Mouse (Mus musculus) heart, embryonic 11.5 days (tissue): ENCODE measurements around the gene Golga3. TPM values are rescaled to one million over a fixed set of nuclear protein-coding genes. Genes with fewer than 3 reads are reported as not detected.
A peak's percentile ranks its signal among the peaks of the same experiment; 100 is the strongest.

Source experiments
- ATAC-seq: fragments of 200-750 bp; cut with Nextera tagmentation; replicated peaks from 2 replicates; pipeline ENCODE4 v1.8.0; 2017; ENCODE audit warnings: moderate library complexity; ENCODE audit not compliant: insufficient number of reproducible peaks, low FRiP score, low TSS enrichment
- H3K27ac ChIP-seq: fragments of 300-500 bp; sonication (generic); 2 replicates; pipeline ENCODE4 v1.5.1; 2014; ENCODE audit warnings: mild to moderate bottlenecking, low read depth, low read length
- H3K27me3 ChIP-seq: fragments of 300-500 bp; sonication (generic); 2 replicates; pipeline ENCODE4 v1.6.1; 2014; ENCODE audit warnings: mild to moderate bottlenecking, low read length, mixed read lengths; ENCODE audit not compliant: control insufficient read depth, insufficient read depth
- H3K36me3 ChIP-seq: fragments of 300-500 bp; sonication (generic); 2 replicates; pipeline ENCODE4 v1.6.1; 2014; ENCODE audit warnings: mild to moderate bottlenecking, low read length, moderate library complexity, mixed read lengths; ENCODE audit not compliant: control insufficient read depth, insufficient read depth
- H3K4me1 ChIP-seq: fragments of 300-500 bp; sonication (generic); 2 replicates; pipeline ENCODE4 v1.6.1; 2014; ENCODE audit warnings: low read length; ENCODE audit not compliant: control insufficient read depth, insufficient read depth
- H3K4me2 ChIP-seq: fragments of 300-500 bp; sonication (generic); 2 replicates; pipeline ENCODE4 v1.6.1; 2014; ENCODE audit warnings: mild to moderate bottlenecking, moderate library complexity
- H3K4me3 ChIP-seq: fragments of 300-500 bp; sonication (generic); 2 replicates; pipeline ENCODE4 v1.5.1; 2014; ENCODE audit warnings: low read depth, low read length
- H3K9ac ChIP-seq: fragments of 300-500 bp; sonication (generic); 2 replicates; pipeline ENCODE4 v1.6.1; 2014; ENCODE audit warnings: mild to moderate bottlenecking, low read depth, low read length, moderate library complexity
- H3K9me3 ChIP-seq: fragments of 300-500 bp; sonication (generic); replicated peaks from 2 replicates; pipeline ENCODE4 v1.6.1; 2016; ENCODE audit warnings: low read length; ENCODE audit not compliant: control insufficient read depth
- WGBS: fragments of 180-500 bp; shearing (Covaris S2); extraction: QIAGEN DNeasy Blood & Tissue Kit; methylation state at CpG from one replicate; pipeline ENCODE4 v1.1.7; 2014; ENCODE audit not compliant: insufficient replicate concordance; 5-methylcytosine and 5-hydroxymethylcytosine counted together
- polyA plus RNA-seq: library from polyadenylated mRNA; unstranded; fragments of >200 nt; fragmentation: Nextera tagmentation; extraction: Ambion mirVana; gene quantifications from 2 replicates; pipeline ENCODE4 v1.2.1, GENCODE M21; 2014

Gene Golga3
- polyA plus RNA-seq, result 19.2 and 20.9 TPM in 2 replicates

DNA sequence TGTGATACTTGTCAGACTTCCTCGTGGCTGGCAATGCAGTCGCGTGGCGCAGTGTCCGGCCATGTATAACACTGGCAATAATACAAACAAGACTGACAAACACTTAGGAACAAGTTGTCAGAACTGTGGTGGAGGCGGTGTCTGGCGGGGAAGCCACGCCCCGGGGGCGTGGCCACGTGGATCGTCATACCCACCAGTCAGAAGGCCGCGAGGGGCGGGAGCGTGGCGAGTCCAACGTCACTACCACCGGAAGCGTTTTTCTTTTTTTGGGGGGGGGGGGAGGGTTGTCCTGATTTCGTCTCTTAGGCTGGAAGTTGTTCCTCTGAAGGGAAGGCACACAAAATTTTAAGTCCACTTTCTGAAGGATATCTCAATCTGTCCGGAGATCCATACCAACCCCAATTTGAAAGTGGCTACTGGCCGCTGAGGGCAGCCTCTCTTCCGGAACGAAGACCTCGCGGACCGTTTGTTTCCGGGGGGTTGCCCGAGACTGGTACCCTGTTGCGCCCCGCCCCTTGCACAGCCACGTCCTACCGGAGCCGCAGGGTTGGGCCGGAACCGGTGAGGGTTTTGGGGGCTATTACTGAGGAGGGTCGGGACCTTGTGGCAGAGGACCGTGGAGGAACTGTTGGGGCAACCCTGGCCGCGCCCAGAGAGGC is at the start of gene Golga3:
Gene Golga3, plus strand, starts transcription at position 340 of the 659 bp plus-strand sequence.
- Histone ChIP-seq H3K4me2 (peak within 1 kb of the TSS; percentile 82), H3K4me1 (peaks cover 6% of the 10 kb centered on the region), H3K36me3 (peaks cover 3% of the 10 kb centered on the region; the same call in 1 of the 2 replicates), H3K9me3 (no peaks in the 10 kb centered on the region), H3K27ac (peak within 1 kb of the TSS; percentile 59), H3K27me3 (no peaks in the 10 kb centered on the region), H3K4me3 (peak within 1 kb of the TSS; percentile 96), H3K9ac (peak within 1 kb of the TSS; percentile 96)
- peak; percentile 97 for ATAC-seq
- WGBS, result 1% methylated on average over 41 of the region's 41 CpGs

DNA sequence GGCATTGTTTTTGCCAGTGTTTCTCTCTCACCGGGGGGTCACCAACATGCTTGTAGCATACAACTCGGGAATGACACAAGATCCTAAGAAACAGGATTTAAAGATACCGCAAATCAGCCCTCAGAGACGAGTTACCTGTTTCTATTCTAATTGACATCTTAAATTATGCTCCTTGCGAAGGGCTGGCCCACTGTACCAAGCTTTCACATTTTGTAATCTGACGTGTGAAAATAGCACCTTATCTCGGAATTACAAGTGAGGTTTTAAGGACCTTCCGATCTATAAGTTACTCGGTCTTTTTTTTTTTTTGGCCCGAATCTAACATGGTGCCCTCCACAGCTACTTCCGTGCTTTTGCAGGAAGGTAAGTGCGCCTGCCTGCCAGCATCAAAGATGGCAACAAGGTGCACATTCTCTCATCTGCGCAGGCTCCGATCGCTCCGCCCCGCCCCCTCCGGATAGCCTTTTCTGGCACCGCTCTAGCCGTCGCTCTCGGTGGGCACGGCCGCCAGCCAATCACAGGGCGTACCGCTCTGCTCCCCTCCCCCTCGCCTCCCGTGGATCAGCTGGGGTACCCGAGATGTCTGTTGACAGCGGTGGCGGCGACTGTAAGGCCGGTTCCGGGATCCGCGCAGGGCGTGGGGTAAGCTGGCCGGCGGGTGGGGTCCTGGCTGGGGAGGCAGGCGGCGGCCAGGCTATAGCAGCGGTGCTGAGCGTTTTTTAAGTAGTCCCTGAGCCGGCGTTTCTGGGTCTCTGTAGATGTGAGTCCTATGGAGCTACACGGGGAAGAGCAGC is 41.0 kb upstream of the Golga3 start, which contains the start of gene Chfr:
Gene Chfr, plus strand, starts transcription at position 550 of the 794 bp plus-strand sequence.
- Histone ChIP-seq H3K36me3 (no peaks in the 10 kb centered on the region; the same call in 1 of the 2 replicates), H3K27me3 (no peaks in the 10 kb centered on the region), H3K4me1 (peaks cover 3% of the 10 kb centered on the region; the same call in 1 of the 2 replicates), H3K27ac (peak within 1 kb of the TSS; percentile 81; the same call in 1 of the 2 replicates), H3K9ac (peak within 1 kb of the TSS; percentile 79), H3K9me3 (0 out of 2 replicates have a peak, but pooled peaks cover 6% of the 10 kb centered on the region), H3K4me3 (peak within 1 kb of the TSS; percentile 84), H3K4me2 (peak within 1 kb of the TSS; percentile 84)
- 4% methylated on average over 46 of the region's 46 CpGs for WGBS
- peak; percentile 99 for ATAC-seq

DNA sequence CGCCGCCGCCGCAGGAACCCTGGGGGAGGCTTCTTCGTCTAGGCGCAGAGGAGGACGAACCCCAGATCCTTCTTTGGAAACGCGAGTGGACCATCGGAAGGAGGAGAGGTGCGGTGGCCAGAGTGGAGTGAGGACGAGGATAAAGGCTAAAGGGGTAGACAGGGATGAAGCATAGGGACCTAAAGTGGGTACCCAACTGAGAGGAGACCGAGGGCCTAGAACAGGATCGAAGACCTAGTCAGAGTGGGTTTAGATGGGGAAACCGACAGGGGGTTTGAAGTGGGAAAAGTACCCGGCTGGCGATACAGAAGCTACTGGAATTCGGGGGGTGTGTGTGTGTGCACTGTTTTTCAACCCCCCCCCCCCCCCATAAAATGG is 40.4 kb upstream of the Golga3 start:
- H3K4me1 ChIP-seq, result peaks cover 3% of the 10 kb centered on the region; the same call in 1 of the 2 replicates
- peak; percentile 37 for ATAC-seq
- 6% methylated on average over 18 of the region's 18 CpGs for WGBS
- H3K27me3 ChIP-seq, result no peaks in the 10 kb centered on the region
- no peaks in the 10 kb centered on the region for H3K36me3 ChIP-seq
- H3K9me3 ChIP-seq, result 0 out of 2 replicates have a peak, but pooled peaks cover 4% of the 10 kb centered on the region
- H3K4me3 ChIP-seq, result peak overlapping the region; percentile 84
- peak overlapping the region; percentile 79 for H3K9ac ChIP-seq
- H3K27ac ChIP-seq, result peak overlapping the region; percentile 81; the same call in 1 of the 2 replicates
- H3K4me2 ChIP-seq, result peak overlapping the region; percentile 84

DNA sequence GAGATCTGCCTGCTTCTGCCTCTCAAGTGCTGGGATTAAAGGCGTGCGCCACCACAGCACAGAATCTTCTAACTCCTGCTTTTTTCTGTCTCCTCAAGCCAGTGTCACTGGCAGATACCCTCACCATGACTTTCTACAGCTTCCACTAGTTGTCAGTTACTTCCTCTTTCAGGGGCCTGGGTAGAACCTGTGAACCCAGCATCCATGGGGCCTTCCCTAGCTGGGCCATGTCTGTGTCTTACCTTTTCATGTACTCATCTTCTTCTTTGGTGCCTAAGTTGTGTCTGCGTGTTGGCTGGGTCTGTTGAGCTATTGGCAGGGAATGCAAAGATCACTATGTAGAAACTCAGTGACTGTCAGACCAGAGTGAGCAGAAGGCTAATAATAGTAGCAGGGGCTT is 38.7 kb upstream of the Golga3 start:
- H3K9ac ChIP-seq, result no peak overlapping the region
- no peaks in the 10 kb centered on the region for H3K27me3 ChIP-seq
- 89% methylated on average over 3 of the region's 3 CpGs for WGBS
- H3K4me3 ChIP-seq, result no peak overlapping the region
- 0 out of 2 replicates have a peak, but pooled peaks cover 4% of the 10 kb centered on the region for H3K9me3 ChIP-seq
- H3K4me1 ChIP-seq, result peaks cover 3% of the 10 kb centered on the region; the same call in 1 of the 2 replicates
- H3K27ac ChIP-seq, result no peak overlapping the region
- ATAC-seq, result no peak
- peaks cover 3% of the 10 kb centered on the region; the same call in 1 of the 2 replicates for H3K36me3 ChIP-seq
- H3K4me2 ChIP-seq, result no peak overlapping the region

DNA sequence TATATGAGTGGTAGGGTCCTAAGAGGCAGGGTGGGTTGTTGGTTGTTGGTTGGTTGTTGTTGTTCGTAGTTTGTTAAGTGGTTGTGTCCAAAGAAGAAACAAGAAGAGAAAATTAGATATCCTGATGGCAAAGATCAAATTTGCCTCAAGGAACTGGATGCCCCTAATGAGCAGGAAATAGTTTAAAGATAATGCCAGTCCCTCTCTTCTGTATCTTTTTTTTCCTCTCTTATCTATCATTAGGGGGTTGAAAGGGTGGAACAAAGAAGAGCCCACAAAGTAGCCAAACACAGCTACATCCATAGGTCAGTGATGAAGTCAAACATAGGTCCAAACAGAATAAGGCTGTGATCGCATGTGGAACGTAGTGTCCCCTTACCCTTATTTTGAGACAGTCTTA is 37.2 kb upstream of the Golga3 start:
- Histone ChIP-seq H3K4me2 (no peak overlapping the region), H3K9ac (no peak overlapping the region), H3K4me1 (peaks cover 3% of the 10 kb centered on the region; the same call in 1 of the 2 replicates), H3K27me3 (no peaks in the 10 kb centered on the region), H3K36me3 (peaks cover 9% of the 10 kb centered on the region), H3K4me3 (no peak overlapping the region), H3K27ac (no peak overlapping the region), H3K9me3 (no peaks in the 10 kb centered on the region)
- 92% methylated on average over 3 of the region's 3 CpGs for WGBS
- ATAC-seq, result no peak

DNA sequence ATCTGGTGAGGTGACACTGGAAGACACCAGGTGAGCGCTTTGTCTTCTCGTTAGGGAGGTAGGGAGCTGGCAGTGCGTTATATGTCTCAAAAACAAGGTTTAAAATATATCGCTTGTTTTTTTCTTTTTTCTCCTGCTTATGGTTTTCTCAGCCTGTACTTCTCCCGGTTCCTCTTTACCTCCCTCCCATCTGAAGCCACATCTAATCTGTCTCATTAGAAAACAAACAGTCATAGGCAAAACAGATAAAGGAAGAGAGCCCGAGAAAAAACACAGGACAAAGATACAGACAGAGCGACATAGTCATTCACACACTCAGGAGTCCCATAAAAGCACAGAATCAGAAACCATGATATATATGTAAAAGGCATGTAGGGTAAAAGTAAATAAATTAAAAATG is 36.1 kb upstream of the Golga3 start:
- WGBS, result 86% methylated on average over 7 of the region's 7 CpGs
- Histone ChIP-seq H3K36me3 (peaks cover 11% of the 10 kb centered on the region), H3K27me3 (no peaks in the 10 kb centered on the region), H3K4me3 (no peak overlapping the region), H3K4me2 (no peak overlapping the region), H3K9me3 (no peaks in the 10 kb centered on the region), H3K9ac (no peak overlapping the region), H3K27ac (no peak overlapping the region), H3K4me1 (peaks cover 3% of the 10 kb centered on the region; the same call in 1 of the 2 replicates)
- no peak for ATAC-seq

DNA sequence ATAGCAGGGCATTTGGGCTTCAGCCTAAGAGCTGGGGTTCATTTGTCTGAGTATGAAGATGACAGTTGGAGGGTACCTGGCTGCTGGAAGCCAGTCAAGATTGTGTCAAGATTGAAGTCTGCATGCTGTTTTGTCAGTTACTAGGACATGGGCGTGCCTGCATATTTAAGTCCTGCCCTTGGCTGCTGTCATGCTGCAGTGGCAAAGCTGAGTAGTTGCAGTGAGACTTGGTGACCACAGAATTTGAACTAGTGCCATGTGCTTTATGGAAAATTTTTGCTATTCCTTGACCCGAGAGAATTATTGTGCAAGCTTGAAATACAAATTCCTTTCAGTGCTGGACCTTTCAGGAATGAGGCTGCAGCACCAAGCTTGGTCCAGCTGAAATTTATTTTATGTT is 34.2 kb upstream of the Golga3 start:
- Histone ChIP-seq H3K4me3 (no peak overlapping the region), H3K4me1 (peaks cover 3% of the 10 kb centered on the region; the same call in 1 of the 2 replicates), H3K27me3 (no peaks in the 10 kb centered on the region), H3K9me3 (no peaks in the 10 kb centered on the region), H3K9ac (no peak overlapping the region), H3K27ac (no peak overlapping the region), H3K36me3 (peaks cover 11% of the 10 kb centered on the region), H3K4me2 (no peak overlapping the region)
- no peak for ATAC-seq
- 89% methylated on average over 2 of the region's 2 CpGs for WGBS

DNA sequence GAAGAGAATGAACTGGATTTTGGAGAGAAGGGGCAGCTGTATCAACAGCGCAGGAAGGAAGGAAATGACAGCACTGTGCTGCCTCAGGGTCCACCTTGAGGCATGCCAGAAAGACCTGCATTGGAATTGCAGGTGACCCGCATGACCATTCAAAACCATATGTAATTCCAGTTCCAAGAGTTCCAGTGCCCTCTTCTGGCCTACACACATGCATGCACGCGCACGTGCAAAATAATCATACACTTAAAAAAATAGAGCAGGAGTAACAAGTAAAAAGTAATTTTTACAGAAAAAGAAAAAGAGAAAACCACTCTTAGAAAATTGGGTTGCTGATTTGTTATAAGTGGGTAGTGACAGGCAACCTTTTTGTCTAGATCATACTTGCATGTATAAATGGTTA is 33.5 kb upstream of the Golga3 start:
- no peak overlapping the region for H3K9ac ChIP-seq
- no peak overlapping the region for H3K27ac ChIP-seq
- H3K9me3 ChIP-seq, result no peaks in the 10 kb centered on the region
- peaks cover 1% of the 10 kb centered on the region; the same call in 1 of the 2 replicates for H3K4me1 ChIP-seq
- no peak overlapping the region for H3K4me3 ChIP-seq
- 90% methylated on average over 5 of the region's 5 CpGs for WGBS
- ATAC-seq, result no peak
- H3K4me2 ChIP-seq, result no peak overlapping the region
- no peaks in the 10 kb centered on the region for H3K27me3 ChIP-seq
- peaks cover 13% of the 10 kb centered on the region for H3K36me3 ChIP-seq
